Mouse (Mus musculus) MEL (cell line): ENCODE results near the gene Lgi4. TPM values are rescaled to one million over a fixed set of nuclear protein-coding genes. Genes with fewer than 3 reads are reported as not detected.

ENCODE experiments used
- polyA plus RNA-seq, 2 experiments: library from polyadenylated mRNA; stranded (reverse) in 1 of 2; unstranded in 1 of 2; fragments of >175 nt in 1 of 2; fragments of >200 nt in 1 of 2; gene quantifications; 2 replicates each; pipeline versions ENCODE4 v1.2.1 to v1.2.4; 2012; ENCODE audit warnings: low replicate concordance in 2 of 2, low read depth in 1 of 2; ENCODE audit not compliant: insufficient read length in 2 of 2, insufficient read depth in 1 of 2, missing spikeins in 1 of 2
- total RNA-seq: library from RNA; depleted of rRNA; stranded (reverse); fragments of 300-350 nt; gene quantifications from 2 replicates; pipeline ENCODE4 v1.2.3, GENCODE M21; 2012; rRNA removed

Lgi4 gene
- total and polyA plus RNA-seq, 3 experiments = not detected

Other genes with a start within 250 kb of the Lgi4 start
- gene Ffar2, start 235.6 kb upstream of the Lgi4 start, total RNA-seq = not detected in 2 replicates
- under 1 TPM in 1 of 2 experiments, not detected in 1; 0.04 TPM for gene Ffar2, start 235.6 kb upstream of the Lgi4 start, polyA plus RNA-seq
- not detected in 2 replicates for gene Ffar3, start 203.2 kb upstream of the Lgi4 start, total RNA-seq
- gene Ffar3, start 203.2 kb upstream of the Lgi4 start, polyA plus RNA-seq = not detected
- gene Ffar1, start 197.8 kb upstream of the Lgi4 start, total RNA-seq = not detected in 2 replicates
- not detected for gene Ffar1, start 197.8 kb upstream of the Lgi4 start, polyA plus RNA-seq
- gene Cd22, start 179.0 kb upstream of the Lgi4 start, total RNA-seq = not detected in 2 replicates
- gene Cd22, start 179.0 kb upstream of the Lgi4 start, polyA plus RNA-seq = under 1 TPM in 1 of 2 experiments, not detected in 1; 0.07 TPM
- gene Mag, start 144.5 kb upstream of the Lgi4 start, total RNA-seq = not detected in 2 replicates
- not detected for gene Mag, start 144.5 kb upstream of the Lgi4 start, polyA plus RNA-seq
- not detected in 2 replicates for gene Hamp2, start 134.7 kb upstream of the Lgi4 start, total RNA-seq
- gene Hamp2, start 134.7 kb upstream of the Lgi4 start, polyA plus RNA-seq = not detected
- not detected in 2 replicates for gene Hamp, start 115.3 kb upstream of the Lgi4 start, total RNA-seq
- gene Hamp, start 115.3 kb upstream of the Lgi4 start, polyA plus RNA-seq = not detected
- gene Usf2, start 102.5 kb upstream of the Lgi4 start, total RNA-seq = 34.4 and 43.0 TPM in 2 replicates
- 100 to 1,000 TPM in 1 of 2 experiments, not detected in 1; 144 TPM for gene Usf2, start 102.5 kb upstream of the Lgi4 start, polyA plus RNA-seq
- gene Lsr, start 85.9 kb upstream of the Lgi4 start, total RNA-seq = not detected in 2 replicates
- under 1 TPM in 1 of 2 experiments, not detected in 1; 0.22 TPM for gene Lsr, start 85.9 kb upstream of the Lgi4 start, polyA plus RNA-seq
- not detected in 2 replicates for gene Fam187b, start 85.6 kb upstream of the Lgi4 start, total RNA-seq
- gene Fam187b, start 85.6 kb upstream of the Lgi4 start, polyA plus RNA-seq = not detected
- gene Fxyd5, start 16.9 kb upstream of the Lgi4 start, total RNA-seq = 38.6 and 39.4 TPM in 2 replicates
- 10 to 100 TPM in 1 of 2 experiments, not detected in 1; 57.5 TPM for gene Fxyd5, start 16.9 kb upstream of the Lgi4 start, polyA plus RNA-seq
- not detected in 2 replicates for gene Fxyd7, start 7.9 kb upstream of the Lgi4 start, total RNA-seq
- gene Fxyd7, start 7.9 kb upstream of the Lgi4 start, polyA plus RNA-seq = under 1 TPM in 1 of 2 experiments, not detected in 1; 0.11 TPM
- not detected in 2 replicates for gene Fxyd1, start 2.1 kb upstream of the Lgi4 start, total RNA-seq
- under 1 TPM in 1 of 2 experiments, not detected in 1; 0.22 TPM for gene Fxyd1, start 2.1 kb upstream of the Lgi4 start, polyA plus RNA-seq
- not detected in 2 replicates for gene Fxyd3, start 17.4 kb downstream of the Lgi4 start, total RNA-seq
- gene Fxyd3, start 17.4 kb downstream of the Lgi4 start, polyA plus RNA-seq = not detected
- 0.69 and 1.6 TPM in 2 replicates for gene Hpn, start 55.9 kb downstream of the Lgi4 start, total RNA-seq
- 1 to 10 TPM in 1 of 2 experiments, not detected in 1; 1.1 TPM for gene Hpn, start 55.9 kb downstream of the Lgi4 start, polyA plus RNA-seq
- gene Scn1b, start 67.7 kb downstream of the Lgi4 start, total RNA-seq = not detected in 2 replicates
- gene Scn1b, start 67.7 kb downstream of the Lgi4 start, polyA plus RNA-seq = not detected
- 18.2 and 21.8 TPM in 2 replicates for gene Gramd1a, start 96.6 kb downstream of the Lgi4 start, total RNA-seq
- gene Gramd1a, start 96.6 kb downstream of the Lgi4 start, polyA plus RNA-seq = 10 to 100 TPM in 1 of 2 experiments, not detected in 1; 65.7 TPM
- not detected in 2 replicates for gene Scgb2b2, start 231.2 kb downstream of the Lgi4 start, total RNA-seq
- not detected for gene Scgb2b2, start 231.2 kb downstream of the Lgi4 start, polyA plus RNA-seq
- not detected in 2 replicates for gene Scgb1b2, start 232.5 kb downstream of the Lgi4 start, total RNA-seq
- not detected for gene Scgb1b2, start 232.5 kb downstream of the Lgi4 start, polyA plus RNA-seq